Mouse (Mus musculus) splenic B cell, adult 2 months (primary cell): ENCODE measurements around the gene Wdr90.
"Not testable (repeated sequence)": the region's sequence is repeated elsewhere in the genome, so short reads cannot be mapped to it uniquely, and the experiment has no call there.

Experiments
- DNase-seq: peaks from one replicate; pipeline ENCODE4 v3.0.0-alpha.2; 2011; ENCODE audit warnings: low read depth, low spot score
- H3K27me3 ChIP-seq: 2 replicates; pipeline ENCODE4 v1.6.1; 2012; ENCODE audit warnings: mild to moderate bottlenecking, low read length, moderate library complexity, mixed read lengths; ENCODE audit not compliant: control insufficient read depth, poor library complexity, insufficient read depth, severe bottlenecking
- H3K36me3 ChIP-seq: 2 replicates; pipeline ENCODE4 v1.6.1; 2012; ENCODE audit warnings: mild to moderate bottlenecking, low read length, moderate library complexity, mixed read lengths; ENCODE audit not compliant: control insufficient read depth, poor library complexity, insufficient read depth, severe bottlenecking

The Wdr90 gene

DNA sequence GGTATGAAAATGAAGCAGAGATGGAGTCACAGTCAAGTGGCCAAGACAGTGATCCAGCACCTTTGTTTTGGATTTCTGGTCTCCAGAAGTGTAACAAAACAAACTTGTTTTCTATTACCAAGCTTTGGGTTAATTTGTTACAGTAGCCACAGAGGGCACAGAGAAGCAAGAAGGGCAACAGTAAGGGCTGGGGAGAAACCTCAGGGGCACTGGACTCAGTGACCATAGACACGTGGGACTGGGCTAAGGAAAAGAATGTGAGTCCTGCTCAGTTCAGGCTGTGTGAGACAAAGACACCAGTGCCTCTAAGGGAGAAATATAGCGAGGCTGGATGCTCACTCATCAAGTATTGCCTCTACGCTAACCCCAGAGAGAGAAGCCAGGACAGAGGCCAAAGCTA, 11.4 kb upstream of the Wdr90 start:
- DNase-seq, result no peak
- no peaks in the 10 kb centered on the region for H3K36me3 ChIP-seq
- no peaks in the 10 kb centered on the region for H3K27me3 ChIP-seq

DNA sequence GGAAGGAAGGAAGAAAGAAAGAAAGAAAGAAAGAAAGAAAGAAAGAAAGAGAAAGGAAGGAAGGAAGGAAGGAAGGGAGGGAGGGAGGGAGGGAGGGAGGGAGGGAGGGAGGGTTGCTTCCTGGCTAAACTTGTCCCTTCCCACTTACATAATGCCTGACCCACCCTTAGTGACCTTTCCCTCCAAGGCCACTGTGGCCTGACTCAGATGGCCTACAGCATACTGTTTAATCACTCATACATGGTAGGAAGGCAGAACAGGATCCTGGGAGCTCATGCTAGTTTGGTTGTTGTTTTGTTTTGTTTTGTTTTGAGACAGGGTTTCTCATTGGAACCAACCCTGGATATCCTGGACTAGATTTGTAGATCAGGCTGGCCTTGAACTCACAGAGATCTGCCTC, 10.3 kb upstream of the Wdr90 start:
- H3K27me3 ChIP-seq, H3K36me3 ChIP-seq, DNase-seq: not testable (repeated sequence)

DNA sequence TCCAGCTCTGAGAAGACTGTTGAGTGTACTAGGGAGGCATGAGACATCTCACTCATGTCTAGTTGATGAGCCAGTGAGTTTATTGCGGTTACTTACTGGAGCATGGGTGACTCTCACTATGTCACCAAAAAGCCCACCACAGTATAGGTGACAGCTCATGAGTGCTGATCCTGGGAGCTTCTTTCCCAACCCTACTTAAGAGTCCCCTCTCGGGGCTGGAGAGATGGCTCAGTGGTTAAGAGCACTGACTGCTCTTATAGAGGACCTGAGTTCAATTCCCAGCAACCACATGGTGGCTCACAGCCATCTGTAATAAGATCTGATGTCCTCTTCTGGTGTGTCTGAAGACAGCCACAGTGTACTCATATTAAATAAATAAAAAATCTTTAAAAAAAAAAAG, 8.7 kb upstream of the Wdr90 start:
- no peaks in the 10 kb centered on the region for H3K36me3 ChIP-seq
- no peaks in the 10 kb centered on the region for H3K27me3 ChIP-seq
- DNase-seq, result no peak

DNA sequence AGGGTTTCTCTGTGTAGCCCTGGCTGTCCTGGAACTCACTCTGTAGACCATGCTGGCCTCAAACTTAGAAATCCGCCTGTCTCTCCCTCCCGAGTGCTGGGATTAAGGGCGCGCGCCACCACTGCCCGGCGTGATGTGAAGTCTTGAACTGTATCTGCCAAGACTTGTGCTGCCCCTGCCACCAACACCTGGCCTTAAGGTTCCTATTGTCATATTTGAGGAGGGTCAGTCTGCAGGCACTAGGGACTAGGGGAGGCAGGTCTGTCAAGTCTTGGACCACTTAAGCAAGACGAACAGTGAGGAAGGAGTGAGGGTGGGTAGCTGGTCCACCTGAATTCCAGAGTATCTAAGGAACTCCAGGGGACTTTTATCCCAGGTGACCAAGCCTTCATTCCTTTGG, 8.2 kb upstream of the Wdr90 start:
- H3K36me3 ChIP-seq, result no peaks in the 10 kb centered on the region; the same call in 1 of the 2 replicates
- DNase-seq, result no peak
- no peaks in the 10 kb centered on the region for H3K27me3 ChIP-seq

DNA sequence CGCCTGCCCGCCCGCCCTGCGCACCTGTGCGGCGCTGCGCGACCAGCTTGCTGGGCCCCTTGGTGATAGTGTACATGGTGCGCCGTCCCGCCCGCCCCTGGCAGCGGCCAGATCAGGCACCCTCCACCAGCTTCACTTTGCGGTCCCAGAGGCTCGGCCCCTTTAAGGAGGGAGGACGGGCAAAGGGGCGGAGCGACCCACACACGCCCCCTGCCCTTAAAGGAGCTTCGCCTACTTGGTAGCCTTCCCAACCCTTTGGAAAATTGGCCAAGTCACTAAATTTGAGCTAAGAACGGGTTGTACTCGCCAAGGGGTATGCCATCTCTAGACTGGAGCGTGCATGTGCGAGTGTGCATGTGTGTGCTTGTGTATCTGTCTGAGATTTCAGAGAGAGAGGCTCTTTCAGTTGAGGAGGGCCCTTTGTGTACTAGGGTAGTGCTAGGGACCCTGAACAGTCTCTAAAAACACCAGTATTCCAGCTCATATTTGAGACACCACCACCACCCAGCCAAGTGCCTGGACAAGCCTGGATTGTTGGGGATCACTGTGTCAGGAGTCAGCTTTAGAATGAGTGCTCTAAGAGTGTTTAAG, 7.4 kb upstream of the Wdr90 start, which contains the start of gene Mcrip2:
Gene Mcrip2, minus strand, starts transcription at position 164 of the 591 bp plus-strand sequence.
- no peaks in the 10 kb centered on the region for H3K27me3 ChIP-seq
- peak; percentile 58 for DNase-seq
- H3K36me3 ChIP-seq, result no peaks in the 10 kb centered on the region; the same call in 1 of the 2 replicates

DNA sequence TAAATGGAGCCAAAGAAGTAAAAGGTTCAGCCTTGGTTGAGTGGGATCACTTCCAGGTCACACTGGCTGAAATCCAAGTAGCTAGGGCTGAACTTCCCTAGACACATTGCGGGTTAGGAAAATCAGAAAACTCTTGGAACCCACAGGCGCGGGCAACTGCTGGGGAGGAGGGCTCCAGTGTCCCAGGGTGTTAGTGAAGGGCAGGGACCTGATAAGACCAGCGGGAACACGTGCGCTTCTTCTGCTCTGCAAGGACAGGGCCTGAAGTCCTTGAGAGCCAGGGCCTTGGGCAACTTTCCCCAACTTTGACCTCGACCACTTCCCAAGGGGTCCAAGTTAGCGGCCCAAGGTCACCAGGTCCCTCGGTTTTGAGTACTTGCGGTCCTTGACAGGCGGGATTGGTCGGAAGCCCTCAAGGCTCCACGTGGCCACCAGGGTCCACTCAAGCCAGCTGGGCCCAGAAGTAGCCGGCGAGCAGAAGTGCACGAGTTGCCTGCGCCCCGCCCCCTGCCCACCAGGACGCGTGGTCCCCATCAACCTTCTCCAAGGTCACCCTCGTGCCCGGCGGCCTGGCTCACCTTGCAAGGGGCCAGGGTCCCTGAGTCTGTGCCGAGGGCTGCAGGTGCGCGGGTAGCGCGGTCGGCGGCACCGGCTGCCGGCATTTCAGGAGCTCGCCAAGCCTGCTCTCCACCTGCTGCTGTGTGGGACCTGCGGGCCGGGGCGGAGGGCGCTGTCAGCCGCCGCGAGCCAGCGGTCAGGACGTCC, 6.7 kb upstream of the Wdr90 start:
- no peaks in the 10 kb centered on the region for H3K27me3 ChIP-seq
- peak; percentile 20 for DNase-seq
- H3K36me3 ChIP-seq, result no peaks in the 10 kb centered on the region; the same call in 1 of the 2 replicates

DNA sequence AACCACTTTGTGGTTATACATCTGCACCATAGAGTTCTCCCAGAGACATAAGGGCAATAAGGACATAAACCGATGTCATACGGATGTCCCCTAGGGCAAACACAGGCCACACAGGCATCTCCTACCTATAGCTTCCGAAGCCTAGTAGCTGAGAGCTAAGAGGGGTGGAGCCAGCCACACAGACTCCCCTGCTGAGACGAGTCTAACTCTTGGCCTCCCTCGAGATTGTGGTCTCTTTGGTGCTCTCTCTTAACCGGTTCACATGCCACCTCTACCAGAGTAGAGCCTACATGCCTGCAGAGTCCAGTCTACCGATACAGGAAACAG, 6.2 kb upstream of the Wdr90 start:
- Histone ChIP-seq H3K36me3 (no peaks in the 10 kb centered on the region; the same call in 1 of the 2 replicates), H3K27me3 (no peaks in the 10 kb centered on the region)
- no peak for DNase-seq

DNA sequence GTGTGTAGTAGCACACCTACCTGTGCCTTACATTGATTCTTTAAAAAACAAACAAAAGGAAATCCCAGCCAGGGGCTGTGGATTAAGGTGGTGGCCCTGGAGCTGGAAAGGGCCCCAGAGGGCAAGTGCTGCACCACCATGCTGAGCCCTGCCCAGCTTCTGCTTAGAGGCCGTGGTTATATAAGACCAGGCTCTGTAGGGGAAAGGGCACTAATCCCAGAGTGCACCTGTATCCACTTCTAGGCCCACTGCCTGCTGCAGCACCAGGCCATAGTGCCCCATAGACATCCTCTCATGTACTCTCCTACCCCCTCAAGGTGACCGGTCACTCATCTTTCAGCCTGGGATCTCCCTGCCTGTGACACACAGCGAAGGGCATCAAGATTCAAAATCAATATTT, 4.9 kb upstream of the Wdr90 start:
- no peaks in the 10 kb centered on the region; the same call in 1 of the 2 replicates for H3K36me3 ChIP-seq
- no peak for DNase-seq

DNA sequence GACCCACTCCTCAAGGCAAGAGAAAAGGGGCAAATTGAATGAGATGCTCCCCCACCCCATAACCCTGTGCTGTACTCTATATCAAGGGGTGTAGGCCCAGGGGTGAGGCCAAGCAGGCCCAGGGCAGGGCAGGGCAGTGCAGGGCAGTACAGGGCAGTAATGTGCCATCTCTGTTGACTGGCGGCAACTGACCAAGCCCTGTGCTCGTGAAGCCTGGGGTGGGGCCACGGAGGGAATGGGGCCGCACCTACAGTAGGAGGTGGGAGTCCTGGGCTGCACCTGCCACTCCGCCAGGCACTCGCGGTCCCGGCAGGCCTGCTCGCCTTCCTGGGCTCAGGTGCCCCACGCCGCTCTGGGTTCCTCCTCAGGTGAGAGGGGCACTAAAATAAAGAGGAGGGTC, 4.0 kb upstream of the Wdr90 start:
- Histone ChIP-seq H3K36me3 (no peaks in the 10 kb centered on the region; the same call in 1 of the 2 replicates), H3K27me3 (no peaks in the 10 kb centered on the region)
- DNase-seq, result no peak

More for the DNA sequence above, 4.9 kb upstream of the Wdr90 start:
- H3K27me3 ChIP-seq, result no peaks in the 10 kb centered on the region

DNA sequence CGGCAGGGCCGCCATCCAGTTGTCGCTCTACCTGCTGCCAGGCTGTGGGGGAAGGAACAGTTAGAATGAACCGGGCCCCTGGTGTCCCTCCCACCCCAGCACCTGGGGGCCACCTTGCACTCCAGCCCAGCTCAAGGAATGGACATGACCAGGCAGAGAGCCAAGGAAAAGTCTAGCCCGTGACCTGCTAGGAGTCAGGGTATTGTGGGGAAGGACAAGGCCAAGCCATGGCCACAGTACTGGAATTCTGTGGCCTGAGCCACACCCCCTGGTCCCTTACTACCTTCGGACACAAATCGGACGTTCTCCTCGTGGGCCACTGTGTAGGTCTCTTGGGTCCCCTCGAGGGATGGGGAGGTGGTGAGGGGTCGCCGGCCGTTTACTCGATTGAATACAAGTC, 3.0 kb upstream of the Wdr90 start:
- no peaks in the 10 kb centered on the region; the same call in 1 of the 2 replicates for H3K36me3 ChIP-seq
- DNase-seq, result no peak
- H3K27me3 ChIP-seq, result no peaks in the 10 kb centered on the region

DNA sequence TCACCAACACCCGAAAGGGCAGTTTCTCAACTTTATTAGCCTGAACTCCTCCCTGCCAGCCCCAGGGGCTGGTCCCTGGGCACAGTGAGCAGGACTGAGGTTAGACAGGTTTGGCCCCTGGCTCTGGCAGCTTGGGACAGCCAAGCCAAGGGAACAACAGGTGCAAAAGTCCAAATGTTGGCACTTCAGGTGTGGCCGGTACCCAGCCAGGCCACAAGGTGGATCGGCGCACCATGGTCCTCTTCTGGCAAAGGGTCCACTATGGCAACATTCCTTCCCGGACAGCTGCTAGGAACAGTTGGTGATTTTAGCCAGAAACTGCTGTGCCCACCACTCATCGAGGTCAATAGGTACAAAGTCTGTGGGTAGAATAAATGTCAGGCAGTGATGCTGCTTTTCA, 2.4 kb upstream of the Wdr90 start:
- DNase-seq, result no peak
- no peaks in the 10 kb centered on the region for H3K27me3 ChIP-seq
- H3K36me3 ChIP-seq, result no peaks in the 10 kb centered on the region; the same call in 1 of the 2 replicates

DNA sequence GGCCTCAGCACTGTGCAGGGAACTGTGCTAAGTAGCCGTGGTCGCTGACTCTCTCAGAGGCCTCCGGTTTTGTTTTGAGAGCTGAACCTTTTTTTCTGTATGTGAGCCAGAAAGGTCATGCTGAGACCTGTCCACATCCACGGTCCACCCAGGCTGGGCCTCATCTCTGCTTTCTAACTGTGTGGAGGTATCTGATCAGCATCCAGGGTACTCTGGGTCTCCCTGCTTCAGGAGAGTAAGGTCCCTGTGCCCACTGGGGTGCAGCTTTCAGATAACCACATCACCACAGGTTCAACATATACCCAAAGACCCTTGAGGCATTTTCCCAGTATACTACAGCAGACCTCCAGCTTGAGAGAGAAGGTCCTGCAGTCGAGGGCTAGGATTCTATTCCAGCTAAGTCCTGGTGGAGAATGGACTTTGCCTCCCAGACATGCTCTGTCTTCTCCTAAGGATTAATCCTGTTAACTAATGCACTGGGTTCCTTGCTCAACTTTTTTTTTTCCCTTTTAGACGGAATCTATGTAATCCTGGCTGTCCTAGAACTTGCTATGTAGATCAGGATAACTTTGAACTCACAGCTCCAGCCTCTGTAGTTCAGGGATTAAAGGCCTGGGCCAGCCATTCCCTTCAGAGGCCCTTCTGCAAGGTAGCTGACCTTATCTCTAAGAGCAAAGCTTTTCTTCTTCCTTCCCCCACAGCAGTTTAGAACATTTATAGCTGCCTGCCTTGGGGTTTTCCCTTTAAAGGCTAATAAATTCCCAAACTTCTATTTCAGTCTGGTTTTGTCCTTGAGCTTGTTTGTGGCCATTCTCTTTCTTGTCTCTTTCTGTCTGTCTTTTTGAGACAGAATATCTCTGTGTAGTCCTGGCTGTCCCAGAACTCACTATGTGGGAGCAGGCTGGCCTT, 657 bp upstream of the Wdr90 start:
- Histone ChIP-seq H3K27me3 (no peaks in the 10 kb centered on the region), H3K36me3 (no peaks in the 10 kb centered on the region; the same call in 1 of the 2 replicates)
- DNase-seq, result no peak

DNA sequence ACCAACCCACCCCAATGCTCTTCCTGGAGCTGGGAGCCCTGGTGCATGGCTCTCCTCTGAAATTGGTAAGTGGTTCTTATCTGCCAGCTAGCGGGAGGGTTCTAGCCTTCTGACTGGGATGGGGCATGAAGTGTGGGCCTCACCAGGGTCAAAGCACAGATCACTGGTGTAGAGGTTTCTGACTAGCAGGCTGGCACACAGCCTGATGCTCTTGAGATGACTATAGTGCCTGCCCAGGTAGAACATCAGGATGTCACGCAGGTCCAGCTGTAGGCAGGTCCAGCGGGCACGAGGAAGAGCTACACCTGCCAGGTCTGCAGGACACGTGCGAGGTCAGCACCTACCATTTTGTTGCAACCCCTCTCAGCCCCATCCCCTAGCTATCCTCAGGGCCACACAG, 1.1 kb downstream of the Wdr90 start:
- H3K36me3 ChIP-seq, result no peaks in the 10 kb centered on the region; the same call in 1 of the 2 replicates
- DNase-seq, result no peak
- no peaks in the 10 kb centered on the region for H3K27me3 ChIP-seq

DNA sequence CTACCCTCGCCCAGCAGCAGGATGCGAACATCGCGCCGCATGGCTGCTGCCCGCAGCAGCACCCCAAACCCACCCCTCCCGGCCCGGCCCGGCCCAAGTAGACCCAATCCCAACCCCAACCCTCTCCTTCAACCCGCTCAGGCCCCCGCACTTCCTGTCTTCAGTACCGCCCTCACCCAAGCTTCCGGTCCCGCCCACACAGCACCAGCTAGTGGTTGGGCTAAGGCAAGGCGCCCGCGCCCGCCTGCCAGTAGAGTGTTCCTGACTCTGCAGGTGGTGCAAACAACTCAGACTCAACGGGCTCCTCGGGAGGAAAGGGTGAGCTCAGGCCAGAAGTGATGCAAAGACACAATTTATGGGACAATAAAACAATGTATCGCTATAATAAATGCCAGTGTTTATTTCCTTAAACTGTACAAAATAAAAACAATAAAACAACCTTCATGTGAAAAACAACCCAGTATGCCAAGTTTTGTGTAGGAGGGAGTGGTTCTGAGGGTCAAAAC, 16.9 kb downstream of the Wdr90 start, which contains the start of gene Rhot2:
Gene Rhot2, minus strand, starts transcription at position 456 of the 506 bp plus-strand sequence.
- no peaks in the 10 kb centered on the region for H3K27me3 ChIP-seq
- H3K36me3 ChIP-seq, result peaks cover 5% of the 10 kb centered on the region
- peak; percentile 92 for DNase-seq
